Mouse (Mus musculus): ENCODE results near the gene Gm14443.
A peak's percentile ranks its signal among the peaks of the same experiment; 100 is the strongest.
"Not testable (repeated sequence)": the region's sequence is repeated elsewhere in the genome, so short reads cannot be mapped to it uniquely, and the experiment has no call there.

Gene Gm14443

GRCm38 (mm10) chr2:175175401-175176180 is at the start of gene Gm14443:
Gene Gm14443 (minus strand): TSS chr2:175175871.
- DNase-seq (ENCODE audit: inconsistent ontology term): not testable (repeated sequence)

GRCm38 (mm10) chr2:175206732-175207131 is 31.1 kb upstream of the Gm14443 start, which contains the start of gene Gm14391:
Gene Gm14391 (minus strand): TSS chr2:175206917.
- not testable (repeated sequence) for DNase-seq (ENCODE audit: inconsistent ontology term)

- DNase-seq (ENCODE audit: inconsistent ontology term): not testable (repeated sequence)
Measured at GRCm38 (mm10) chr2:175179008-175179407, 3.3 kb upstream of the Gm14443 start.

GRCm38 (mm10) chr2:175176312-175176711 is 641 bp upstream of the Gm14443 start:
- DNase-seq (ENCODE audit: inconsistent ontology term): no peak

DNA sequence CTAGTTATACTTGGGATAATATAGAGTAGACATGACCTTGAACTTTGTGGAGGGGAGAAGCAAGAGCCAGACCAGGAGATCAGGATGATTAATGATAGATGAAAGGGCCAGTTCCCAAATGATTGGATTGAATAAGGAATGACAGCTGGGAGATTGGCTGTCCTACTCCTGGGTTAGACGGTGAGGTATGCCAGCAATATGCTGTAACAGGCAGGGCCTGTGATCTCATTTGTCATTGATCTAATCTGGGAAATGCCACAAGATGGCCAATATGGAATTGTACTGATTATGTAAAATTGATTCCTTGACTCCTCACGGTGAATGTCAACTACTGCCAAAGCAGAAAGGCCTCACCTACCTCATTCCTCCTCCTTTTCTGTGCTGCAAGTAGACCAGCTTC is 1.6 kb downstream of the Gm14443 start:
- not testable (repeated sequence) for DNase-seq (ENCODE audit: inconsistent ontology term)

- not testable (repeated sequence) for DNase-seq (ENCODE audit: inconsistent ontology term)
Measured at GRCm38 (mm10) chr2:175172906-175173595, 2.6 kb downstream of the Gm14443 start.

GRCm38 (mm10) chr2:175172123-175172522 is 3.5 kb downstream of the Gm14443 start:
- no peak for DNase-seq (ENCODE audit: inconsistent ontology term)

GRCm38 (mm10) chr2:175166870-175167269 is 8.8 kb downstream of the Gm14443 start:
- not testable (repeated sequence) for DNase-seq (ENCODE audit: inconsistent ontology term)

DNA sequence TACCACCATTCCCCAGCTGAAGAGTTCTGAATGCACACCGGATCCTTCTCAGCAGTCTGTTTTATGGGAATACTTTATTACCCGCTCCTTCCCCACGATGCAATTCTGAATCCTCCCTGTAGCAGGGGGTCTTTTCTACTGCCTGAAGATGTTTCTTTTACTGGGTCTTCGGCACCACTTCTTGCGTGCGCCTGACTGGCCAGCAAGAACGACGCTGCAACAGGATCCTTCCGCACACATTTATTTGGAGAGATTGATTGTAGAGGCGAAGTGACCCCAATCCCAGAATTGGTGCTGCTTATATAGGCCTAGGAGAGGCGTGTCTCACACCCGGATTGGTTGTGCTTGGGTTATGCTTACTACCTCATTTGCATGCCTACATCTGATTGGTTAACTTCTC is 10.6 kb downstream of the Gm14443 start:
- not testable (repeated sequence) for DNase-seq (ENCODE audit: inconsistent ontology term)

DNA sequence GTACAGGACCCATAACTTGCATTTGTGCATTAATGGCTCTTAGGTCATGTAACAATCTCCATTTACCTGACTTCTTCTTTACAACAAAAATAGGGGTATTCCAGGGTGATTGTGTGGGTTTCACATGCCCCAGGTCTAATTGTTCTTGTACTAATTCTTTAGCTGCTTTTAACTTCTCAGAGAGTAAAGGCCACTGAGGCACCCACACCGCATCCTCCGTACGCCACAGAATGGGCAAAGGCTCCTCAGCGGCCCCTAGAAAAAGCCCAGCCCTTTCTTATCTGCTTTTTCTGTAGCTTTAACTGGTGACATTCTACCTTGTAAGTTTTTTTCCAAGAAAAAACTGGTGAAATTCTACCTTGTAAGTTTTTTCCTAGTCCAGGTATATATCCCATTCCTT is 14.2 kb downstream of the Gm14443 start:
- not testable (repeated sequence) for DNase-seq (ENCODE audit: inconsistent ontology term)

DNA sequence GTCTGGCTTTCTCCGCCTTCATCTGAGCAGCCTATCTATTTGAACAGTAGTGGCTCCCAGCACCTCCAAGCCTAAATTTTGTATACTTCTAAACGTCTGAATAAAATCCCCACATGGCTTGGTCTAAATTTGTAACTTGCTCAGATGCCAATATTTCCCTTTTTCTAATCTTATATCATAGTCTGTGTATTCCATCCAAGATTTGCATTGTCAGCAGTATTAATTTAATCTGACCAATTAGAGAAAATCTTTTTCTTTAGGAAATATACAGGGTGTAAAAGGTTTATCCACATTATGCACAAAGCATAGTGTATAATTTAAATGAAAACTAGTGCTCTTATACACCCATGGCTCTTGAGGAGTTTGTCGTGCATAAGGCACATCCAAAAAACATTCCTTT is 17.0 kb downstream of the Gm14443 start:
- DNase-seq (ENCODE audit: inconsistent ontology term): no peak

DNA sequence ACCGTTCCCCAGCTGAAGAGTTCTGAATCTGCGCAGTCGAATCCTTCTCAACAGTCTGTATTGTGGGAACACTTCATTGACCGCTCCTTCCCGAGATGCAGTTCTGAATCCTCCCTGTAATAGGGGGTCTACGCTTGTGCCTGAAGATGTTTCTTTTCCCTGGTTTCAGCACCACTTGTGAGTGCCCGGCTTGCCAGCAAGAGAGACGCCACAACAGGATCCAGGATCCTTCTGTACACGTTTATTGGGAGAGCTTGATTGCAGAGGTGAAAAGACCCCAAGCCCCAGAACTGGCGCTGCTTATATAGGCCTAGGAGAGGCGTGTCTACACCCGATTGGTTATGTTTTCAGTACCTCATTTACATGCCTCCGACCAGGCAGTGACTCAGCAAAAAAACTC is 19.0 kb downstream of the Gm14443 start:
- no peak for DNase-seq (ENCODE audit: inconsistent ontology term)

DNA sequence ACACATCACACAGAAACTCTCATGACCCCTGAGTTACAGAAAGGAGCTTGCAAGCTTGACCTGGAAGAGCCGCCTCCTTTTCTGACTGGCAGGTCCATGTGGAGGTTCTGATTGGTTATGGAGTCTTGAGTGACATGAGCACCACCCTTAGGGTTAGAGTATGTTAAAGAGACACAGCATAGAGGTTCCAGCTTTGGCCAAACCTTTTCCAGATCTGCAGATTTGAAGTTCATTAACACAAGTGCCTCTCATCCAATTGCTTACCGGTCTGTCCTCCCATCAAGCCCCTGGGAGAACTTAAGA is 33.7 kb downstream of the Gm14443 start, which contains the start of gene Gm14399:
TSS of gene Gm14399 (minus strand) at position 20 of the 303 bp plus-strand sequence.
- DNase-seq (ENCODE audit: inconsistent ontology term): not testable (repeated sequence)

- DNase-seq (ENCODE audit: inconsistent ontology term): peak; percentile 7
Measured at GRCm38 (mm10) chr2:175141118-175141992, 34.3 kb downstream of the Gm14443 start.

- DNase-seq (ENCODE audit: inconsistent ontology term): not testable (repeated sequence)
Measured at GRCm38 (mm10) chr2:175140624-175141023, 35.0 kb downstream of the Gm14443 start.

Measured in Muller cell, postnatal 12 days (primary cell).